Mouse (Mus musculus) left cerebral cortex, adult 8-10 months (tissue): ENCODE results near the gene Opcml. TPM values are rescaled to one million over a fixed set of nuclear protein-coding genes. Genes with fewer than 3 reads are reported as not detected.

ENCODE experiments used
- DNase-seq, 2 experiments: peaks; one replicate each; pipeline ENCODE4 v3.0.0; 2022; ENCODE audit warnings: low spot score in 2 of 2
- total RNA-seq, 4 experiments: library from RNA; stranded (reverse); gene quantifications; 2 replicates each; pipeline ENCODE4 v1.2.4; 2022

Gene Opcml
- total RNA-seq: 100 to 1,000 TPM; 202 to 222 (median 210) TPM

DNA sequence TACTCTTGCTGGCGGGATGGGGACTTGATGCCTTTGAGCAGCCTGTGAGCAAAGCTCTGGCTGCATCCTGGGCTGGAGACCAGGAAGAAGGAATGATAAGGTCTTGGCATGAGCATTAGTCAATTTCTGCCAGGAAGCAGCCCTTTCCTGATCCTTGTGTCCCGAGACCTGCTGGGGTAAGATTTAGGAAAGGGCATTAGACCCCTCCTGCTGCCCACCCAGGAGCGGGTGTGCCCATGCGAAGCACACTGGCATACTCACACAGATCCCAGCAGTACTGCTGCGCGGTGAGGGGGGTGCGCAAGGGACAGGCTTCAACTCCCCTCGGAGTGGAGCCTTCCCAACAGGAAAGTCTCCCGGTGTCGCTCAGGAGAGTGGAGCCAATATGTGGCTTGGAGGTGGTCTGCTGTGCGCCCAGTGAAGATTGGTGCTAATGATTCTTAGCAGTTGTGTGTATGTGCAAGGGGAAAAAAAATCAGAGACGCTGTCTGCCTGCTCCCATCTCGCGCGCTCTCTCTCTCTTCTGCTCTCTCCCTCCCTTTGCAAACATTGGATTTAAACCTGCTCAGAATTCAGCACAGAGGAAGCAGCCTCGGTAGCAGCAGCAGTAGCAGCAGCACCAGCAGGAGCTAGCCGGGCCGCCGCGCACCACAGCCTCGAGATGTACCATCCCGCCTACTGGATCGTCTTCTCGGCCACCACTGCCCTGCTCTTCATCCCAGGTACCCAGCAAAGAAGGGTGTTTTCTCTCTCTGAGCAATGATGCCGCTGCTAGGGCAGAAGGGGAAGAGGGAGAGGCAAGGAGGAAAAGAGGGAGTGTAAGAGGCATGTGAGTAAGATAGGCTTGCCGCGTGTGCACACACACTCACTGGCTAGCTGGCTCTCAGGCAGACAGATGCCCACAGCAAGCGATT lies at the start of gene Opcml:
Gene Opcml (plus strand): TSS at position 51 of the 914 bp plus-strand sequence.
- DNase-seq: peak; percentile 50 to 71

DNA sequence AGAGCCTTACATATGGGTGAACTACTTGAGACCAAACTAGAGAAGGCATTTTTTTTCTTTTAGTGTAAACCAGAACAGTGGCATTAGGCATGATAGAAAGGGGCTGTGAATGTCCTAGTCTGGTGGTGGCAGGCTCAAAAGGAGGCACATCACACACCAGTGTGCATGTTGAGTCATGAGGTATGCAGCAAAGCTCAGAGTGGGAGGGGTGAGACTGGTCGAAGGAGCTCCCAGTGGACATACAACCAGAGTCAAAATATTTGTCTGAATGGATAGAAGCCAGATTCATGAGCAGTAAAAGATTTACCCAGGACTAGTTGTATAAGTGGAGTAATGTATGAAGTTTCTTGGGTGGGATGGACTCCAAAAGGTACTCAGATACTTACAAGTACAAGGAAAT lies 31.9 kb upstream of the Opcml start:
- no peak for DNase-seq

DNA sequence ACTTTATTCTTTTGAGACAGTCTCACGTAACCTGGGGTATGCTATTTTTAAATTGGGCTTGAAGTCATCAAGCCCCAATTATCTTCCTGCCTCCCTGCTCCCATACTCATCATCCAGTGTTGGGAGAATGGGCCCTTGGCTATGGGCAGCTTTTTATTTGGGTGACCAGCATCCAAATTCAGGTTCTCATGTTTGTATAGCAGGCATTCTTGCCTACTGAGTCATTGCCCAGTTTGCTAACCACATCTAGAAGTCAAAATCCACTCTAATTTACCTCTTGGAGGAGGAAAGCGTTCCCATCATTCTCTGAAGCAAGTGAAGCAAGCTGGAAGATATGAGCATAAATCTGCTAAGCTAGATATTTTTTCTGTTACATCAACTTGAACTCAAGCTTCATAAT lies 29.4 kb upstream of the Opcml start:
- DNase-seq: no peak

DNA sequence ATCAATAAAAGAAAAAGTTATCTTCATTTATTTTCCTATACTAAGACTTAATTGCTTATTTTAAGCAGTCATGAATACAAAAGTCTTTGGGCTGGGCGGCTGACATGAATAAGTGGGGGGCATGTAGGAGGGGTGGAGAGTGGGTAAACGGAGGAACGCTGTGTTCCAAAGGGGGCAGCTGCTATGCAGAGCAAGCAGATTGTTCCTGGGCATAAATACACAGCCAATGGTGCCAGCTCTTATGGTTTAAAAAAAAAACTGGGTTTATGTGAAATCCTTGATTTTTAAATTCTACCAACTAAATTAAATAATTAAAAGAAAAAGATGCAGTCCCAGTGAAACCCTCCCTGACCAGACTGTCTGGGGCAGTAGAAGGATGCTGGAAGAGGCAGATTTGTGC lies 24.1 kb upstream of the Opcml start:
- no peak for DNase-seq

DNA sequence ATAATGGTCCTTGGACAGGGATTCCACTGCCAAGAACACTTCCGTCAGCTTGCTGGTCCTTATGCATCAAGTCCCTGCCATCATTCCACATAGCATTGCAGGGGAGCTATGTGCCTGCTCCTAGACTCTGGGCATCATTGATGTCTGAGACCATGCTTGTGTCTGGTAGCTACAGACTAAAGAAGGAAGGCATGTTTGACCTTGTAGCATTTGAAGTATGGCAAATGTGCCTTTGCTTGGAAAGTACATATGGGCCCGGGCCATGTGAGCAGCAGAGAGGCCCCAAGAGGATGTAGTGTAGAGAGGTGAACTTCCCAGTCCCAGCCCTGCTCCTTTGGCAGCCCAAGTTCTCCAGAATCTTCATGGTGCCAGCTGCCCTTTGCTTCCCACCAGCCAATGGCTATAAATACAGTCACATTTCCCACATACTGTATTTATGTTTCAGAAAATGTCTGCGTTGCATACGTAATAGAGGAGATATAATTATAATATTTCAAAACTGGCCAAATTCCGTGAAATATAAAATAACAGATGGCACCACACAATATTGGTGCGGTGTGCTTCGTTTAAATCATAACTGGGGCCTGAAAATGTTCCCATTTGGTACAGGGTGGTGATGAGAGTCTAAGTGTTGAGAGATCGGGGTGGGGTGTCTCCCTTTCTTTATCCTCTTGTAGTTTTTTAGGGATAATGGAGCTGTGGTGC lies 23.2 kb upstream of the Opcml start:
- no peak for DNase-seq

DNA sequence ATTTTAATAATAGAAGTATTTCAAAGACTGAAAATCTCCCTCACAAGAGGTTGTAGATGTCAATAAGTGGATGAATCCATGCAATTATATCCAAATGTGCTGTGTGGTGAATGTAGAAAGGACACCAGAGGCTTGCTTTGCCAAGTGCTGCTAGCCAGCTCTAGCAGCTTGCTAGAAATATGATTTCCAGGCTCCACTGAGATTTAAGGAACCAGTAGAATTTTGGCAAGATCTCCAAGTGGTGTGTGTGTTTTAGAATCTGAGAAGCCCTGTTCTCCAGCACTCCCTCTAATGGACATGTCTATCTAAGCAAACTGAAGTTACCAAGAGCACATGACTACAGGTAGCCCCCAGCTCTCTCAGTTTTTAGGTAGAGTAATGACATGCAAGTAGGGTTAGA lies 21.8 kb upstream of the Opcml start:
- DNase-seq: no peak

DNA sequence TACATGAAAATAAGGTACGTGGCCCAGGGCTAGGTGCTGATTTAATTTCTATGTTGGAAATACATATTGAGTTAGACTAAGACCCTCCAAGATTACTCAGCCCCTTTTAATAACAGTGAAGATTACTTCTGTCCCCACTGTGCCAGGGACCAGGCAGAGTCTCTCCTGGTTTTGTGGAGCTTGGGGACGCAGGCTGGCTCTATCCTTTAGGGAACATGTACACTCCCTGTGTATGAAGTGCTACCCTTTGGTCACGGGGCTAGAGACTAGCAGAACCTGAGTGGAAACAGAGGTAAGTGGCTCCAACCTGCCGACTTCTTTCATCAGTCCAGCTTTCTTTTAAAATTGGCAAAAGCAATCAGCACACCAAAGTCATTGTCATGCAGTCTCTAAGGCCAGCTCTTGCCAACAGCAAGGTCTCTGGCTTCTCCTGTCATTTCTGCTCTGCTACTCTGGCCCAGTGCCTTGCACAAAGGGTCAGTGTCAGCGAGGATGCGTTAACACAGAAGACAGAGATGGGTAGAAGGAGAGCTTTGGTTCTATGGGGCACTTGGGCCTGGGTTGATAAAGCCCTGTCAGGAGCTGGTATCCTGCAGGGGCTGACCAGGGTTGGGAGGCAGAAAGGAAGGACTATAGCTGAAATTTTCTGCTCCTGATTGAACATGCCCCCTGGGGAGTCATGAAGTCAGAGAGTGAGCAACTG lies 9.1 kb upstream of the Opcml start:
- DNase-seq: no peak

DNA sequence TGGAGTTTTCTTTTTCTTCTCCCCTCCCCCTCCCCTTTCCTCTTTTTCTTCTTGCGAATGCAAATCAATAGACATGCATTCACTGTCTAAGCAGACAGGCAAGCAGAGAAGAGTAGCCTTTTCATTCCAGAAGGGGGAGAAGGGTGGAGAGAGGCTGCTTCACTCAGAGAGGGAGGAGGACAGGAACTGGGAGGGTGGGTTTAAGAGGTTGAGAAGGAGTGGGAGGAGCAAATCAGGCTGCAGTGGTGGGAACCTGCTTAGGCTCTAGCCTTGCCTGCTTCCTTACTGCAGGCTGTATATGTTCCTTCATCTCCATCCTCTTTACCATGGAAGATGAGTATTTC lies 8.6 kb upstream of the Opcml start:
- DNase-seq: no peak

DNA sequence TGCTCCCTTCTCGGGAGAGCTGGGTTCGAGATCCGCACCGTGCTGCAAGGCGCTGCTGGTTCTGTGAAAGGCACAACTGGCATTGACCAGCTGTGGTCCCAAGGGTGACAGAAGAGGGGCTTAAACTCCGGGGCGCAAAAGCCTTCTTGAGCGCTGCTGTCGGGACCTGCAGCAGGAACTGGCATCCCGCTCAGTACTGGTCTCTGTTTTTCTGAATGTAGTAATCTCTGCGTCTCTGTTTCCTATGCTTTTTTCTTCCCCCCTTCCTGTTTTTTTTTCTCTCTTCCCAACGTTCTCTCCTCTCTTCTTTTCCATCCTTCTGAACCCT lies 1.0 kb downstream of the Opcml start:
- DNase-seq: no peak

DNA sequence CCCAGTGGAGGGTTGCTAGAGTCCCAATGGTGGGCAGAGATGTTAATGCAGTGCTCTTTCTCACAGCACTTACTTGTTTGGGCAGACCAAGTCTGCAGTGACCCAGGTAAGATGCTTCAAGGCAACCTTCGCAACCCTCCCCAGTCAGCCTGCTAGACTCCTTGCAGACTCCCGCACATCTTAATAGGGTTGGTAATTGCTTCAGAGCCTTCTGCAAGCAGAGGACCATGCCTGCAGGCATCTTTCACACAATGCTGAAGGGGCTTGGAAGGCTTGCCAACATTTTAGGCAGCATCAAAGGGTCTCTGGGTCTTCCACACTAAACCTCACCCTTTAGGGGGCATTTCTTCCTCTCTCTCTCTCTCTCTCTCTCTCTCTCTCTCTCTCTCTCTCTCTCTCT lies 1.7 kb downstream of the Opcml start:
- peak in 1 of 2 experiments; percentile 28 for DNase-seq

DNA sequence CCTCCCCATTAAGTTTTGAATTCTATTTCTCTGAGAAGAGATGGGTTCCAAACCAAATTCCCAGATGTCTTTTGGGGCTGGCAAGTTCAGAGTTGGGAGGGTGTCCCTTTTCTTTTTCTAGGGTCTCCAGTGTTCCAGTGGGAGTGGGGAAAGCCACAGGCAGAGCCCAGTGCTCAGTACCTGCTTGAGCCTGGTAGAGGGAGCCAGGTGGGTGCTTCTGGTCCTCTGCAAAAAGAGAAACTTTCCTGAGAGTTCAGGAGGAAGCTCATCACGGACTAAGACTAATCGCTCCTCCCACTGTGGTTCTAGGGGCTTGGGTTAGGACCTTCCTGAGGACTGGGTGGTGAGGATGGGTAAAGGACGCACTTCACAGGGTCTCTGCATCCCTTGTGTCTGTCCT lies 2.4 kb downstream of the Opcml start:
- DNase-seq: no peak

DNA sequence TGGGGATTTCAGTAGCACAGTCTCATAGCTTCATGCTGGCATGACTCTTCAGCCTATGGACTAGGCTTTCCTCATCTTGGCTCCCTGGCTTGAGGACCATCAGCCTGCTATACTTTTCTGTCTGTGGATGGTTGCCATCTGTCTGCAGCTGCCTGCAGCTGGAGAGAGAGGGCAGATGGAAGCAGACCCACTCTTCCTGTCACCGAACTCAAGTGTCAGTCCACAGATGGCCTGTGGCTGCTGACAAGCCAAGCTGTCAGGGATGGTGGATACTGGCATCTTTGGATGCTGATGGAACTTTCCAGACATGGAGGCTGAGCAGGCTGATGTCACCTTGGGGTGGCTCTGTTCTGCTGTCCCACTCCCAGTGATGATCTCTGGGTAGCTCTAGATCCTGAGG lies 6.0 kb downstream of the Opcml start:
- DNase-seq: no peak

DNA sequence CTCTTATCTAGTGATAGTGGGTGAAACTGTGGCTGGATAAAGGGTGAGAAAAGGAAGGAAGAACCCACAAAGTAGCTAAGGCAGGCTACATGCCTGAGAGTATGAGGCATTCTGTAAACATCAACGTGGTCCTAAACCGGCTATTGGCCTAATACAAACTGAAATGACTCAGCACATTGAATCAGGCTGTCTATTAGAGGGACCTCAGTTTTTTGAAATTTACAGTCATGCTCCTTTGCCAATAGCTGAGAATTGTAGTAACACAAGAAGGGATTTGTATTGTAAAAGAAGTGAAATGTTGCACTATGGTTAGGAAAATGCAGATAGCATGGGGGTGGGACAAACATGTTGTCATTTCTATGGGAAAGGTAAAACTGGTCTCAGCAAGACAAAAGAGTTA lies 10.4 kb downstream of the Opcml start:
- DNase-seq: no peak

DNA sequence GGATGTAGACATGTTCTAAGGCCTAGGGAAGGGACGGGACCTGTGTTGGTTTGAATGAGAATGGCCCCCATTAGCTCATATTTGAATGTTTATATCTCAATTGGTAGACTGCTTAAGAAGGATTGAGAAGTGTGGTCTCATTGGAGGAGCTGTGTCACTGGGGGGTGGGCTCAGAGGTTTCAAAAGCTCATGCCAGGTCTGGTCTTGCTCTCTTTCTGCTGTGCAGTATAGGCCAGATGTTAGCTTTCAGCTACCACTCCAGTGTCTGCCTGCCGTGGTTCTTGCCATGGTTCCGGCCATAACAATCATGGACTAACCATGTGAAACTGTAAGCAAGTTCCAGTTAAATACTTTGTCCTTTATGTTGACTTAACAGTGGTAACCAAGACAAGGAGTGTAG lies 11.2 kb downstream of the Opcml start:
- no peak for DNase-seq

DNA sequence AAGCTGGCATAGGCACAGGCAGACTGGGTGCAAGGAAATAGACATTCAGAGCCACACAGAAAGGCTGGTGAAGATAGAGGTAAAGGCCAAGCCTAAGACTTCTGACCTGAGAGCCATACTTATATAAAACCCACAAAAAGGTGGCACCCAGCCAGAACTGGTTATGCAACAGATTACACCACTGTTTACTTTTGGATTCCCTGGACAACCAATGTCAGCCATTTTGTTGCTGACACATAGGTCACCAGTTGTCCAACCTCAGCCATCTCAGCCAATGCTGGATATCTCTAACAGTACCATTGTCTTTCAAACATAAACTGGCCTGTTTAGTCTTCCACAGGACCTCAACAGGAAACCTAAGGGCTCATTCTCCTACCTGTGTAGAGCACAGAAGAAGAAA lies 11.8 kb downstream of the Opcml start:
- DNase-seq: no peak

DNA sequence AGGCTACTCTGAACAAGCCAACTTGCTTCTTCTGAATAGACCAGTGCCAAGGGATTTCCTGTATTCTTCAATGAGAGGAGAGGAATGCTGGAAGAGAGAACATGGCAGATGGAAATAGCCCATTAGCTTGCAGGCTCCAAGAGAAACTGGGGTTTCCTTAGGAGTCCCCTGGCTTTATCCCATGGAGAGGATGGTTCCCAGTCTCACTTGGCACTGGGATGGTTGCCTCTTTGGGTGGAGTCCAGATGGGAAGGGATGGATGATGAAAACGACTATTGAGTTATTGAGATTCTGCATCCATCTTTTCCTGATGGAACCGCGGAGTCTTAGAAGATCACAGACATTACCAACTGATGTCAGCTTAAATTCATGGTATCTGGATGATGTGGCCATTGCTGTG lies 13.9 kb downstream of the Opcml start:
- no peak for DNase-seq

DNA sequence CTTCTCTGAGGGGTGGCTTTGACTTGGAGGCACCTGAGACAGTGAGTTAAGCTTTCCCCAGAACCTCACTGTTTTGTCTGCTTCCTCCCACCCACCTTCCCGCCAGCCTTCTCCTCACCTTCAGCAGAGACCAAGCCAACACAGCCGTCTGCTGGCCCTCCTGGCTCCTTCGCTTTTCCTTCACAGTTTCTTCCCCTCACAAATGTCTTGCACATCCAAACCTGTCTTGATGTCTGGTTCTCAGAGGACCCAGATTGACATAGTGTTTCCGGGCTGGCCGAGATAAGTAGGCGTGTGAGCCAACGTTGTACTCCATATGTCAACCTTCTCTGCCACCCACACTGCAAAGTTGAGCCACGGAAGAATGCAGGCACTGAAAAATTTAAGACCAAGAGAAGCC lies 19.2 kb downstream of the Opcml start:
- DNase-seq: peak in 1 of 2 experiments; percentile 77

DNA sequence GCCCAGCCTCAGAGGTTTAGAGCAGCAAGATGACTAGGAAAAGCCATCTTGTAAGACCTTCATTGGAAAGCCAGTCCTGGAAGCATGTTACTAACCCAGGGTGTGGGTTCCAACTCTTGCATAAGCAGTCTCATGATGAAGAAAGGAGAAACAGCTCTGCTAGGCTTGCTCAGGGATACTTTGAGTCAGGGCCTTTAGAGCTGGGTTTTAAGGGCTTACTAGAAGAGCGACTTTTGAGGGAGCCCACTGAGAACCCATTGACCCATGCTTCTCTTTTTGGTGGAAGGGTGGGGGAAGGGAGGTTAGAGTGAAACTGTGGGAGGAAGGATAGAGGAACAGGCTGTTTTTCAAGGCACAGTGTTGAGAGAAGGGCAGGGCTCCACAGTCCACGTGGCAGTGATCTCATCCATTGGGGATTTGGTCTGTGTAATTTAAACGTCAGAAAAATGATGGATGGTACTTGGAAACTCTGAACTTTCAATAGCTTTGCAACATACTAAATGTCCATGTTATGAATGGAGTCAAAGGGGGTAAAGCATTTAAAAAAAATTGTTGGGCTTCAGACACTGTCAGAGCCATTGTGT lies 22.7 kb downstream of the Opcml start:
- no peak for DNase-seq

DNA sequence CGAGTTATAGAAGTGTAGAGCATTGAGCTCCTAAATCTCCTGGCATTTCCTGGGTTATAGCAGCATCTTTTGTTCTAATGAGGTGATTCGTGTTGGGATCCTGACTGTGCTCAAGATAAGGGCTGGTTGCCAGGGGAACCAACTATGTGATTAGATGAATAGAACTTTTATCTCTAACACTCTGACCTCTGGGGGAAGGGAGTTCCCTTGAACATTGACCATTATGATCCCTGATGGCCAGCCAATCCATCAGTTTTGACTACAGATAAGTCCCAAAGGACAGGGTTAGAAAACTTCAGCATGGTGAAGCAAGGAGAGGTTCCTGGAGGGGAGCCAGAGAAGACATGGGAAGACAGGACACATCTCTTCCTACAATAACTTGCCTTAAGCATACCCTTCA lies 23.6 kb downstream of the Opcml start:
- DNase-seq: no peak

DNA sequence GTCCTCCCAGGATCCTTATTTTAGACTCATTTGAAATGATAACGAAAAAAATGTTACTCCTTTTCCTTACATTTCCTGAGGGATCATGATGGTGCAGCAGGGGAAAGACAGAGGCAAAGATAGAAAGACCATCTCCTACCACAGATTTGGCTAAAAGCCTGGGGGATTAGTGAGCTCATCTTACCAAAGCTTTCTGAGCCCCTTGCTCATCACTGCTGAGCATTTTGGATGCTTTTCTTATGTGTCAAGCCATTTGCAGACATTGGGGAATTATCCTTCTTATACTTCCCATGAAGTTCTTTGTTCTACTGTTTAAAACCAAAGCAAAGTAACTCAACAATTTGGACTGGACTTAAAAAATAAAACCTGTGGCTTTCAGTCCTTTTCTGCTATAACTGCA lies 30.6 kb downstream of the Opcml start:
- DNase-seq: no peak

DNA sequence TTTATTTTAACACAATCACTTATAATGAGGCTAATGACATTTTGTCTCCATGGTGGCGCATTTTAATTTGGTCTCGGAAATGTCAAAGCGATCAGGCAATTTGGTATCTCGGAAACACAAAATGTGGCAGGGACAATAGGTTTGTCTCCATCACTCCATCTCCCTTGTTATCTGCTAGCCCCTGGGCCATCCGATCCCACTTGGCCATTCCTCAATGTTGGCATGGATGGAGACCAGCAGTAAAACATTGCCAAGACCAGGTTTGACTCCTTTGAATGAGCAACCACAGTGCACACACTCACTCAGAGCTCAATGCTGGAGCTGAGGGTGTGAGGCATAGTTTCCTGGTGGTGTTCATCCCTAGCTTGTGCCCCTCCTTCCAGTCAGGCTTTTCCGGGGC lies 32.1 kb downstream of the Opcml start:
- DNase-seq: no peak

DNA sequence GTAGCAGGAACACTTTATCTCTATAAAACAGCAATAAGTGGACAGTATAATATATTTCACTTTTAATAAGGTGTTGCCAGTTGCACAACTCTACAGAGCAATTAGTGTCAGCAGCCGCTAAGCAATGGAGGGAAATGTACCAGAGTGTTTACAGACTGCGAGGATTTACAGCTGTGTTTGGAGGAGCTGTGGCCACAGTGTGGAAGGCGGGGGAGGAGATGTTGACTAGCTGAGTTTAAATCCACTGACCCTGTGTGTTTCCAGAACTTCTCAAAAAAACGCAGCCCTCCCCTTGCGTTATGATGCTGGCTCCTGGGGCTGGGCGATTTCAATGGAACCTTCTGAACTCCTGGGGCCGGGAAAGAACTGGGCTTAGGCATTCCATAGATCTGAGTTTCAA lies 33.8 kb downstream of the Opcml start:
- DNase-seq: no peak
